Mouse (Mus musculus) hindbrain, embryonic 16.5 days (tissue): ENCODE data around the gene Kcnk18. TPM values are rescaled to one million over a fixed set of nuclear protein-coding genes. Genes with fewer than 3 reads are reported as not detected.

Source experiments
- ATAC-seq: fragments of 200-750 bp; cut with Nextera tagmentation; 2 replicates; pipeline ENCODE4 v1.8.0; 2017; ENCODE audit warnings: moderate TSS enrichment, moderate library complexity
- H3K27ac ChIP-seq: fragments of 300-500 bp; sonication (generic); 2 replicates; pipeline ENCODE4 v1.5.1; 2014; ENCODE audit warnings: low read depth, mild to moderate bottlenecking, control low read depth, low read length, moderate library complexity
- H3K27me3 ChIP-seq: fragments of 300-500 bp; sonication (generic); replicated peaks from 2 replicates; pipeline ENCODE4 v1.6.1; 2014; ENCODE audit warnings: low read length; ENCODE audit not compliant: control insufficient read depth, insufficient read depth
- H3K36me3 ChIP-seq: fragments of 300-500 bp; sonication (generic); 2 replicates; pipeline ENCODE4 v1.6.1; 2014; ENCODE audit warnings: mild to moderate bottlenecking, low read length, moderate library complexity, mixed read lengths; ENCODE audit not compliant: control insufficient read depth, insufficient read depth
- H3K4me1 ChIP-seq: fragments of 300-500 bp; sonication (generic); 2 replicates; pipeline ENCODE4 v1.6.1; 2014; ENCODE audit warnings: low read depth, low read length; ENCODE audit not compliant: control insufficient read depth, insufficient read depth
- H3K4me2 ChIP-seq: fragments of 300-500 bp; sonication (generic); 2 replicates; pipeline ENCODE4 v1.6.1; 2014; ENCODE audit warnings: mild to moderate bottlenecking, low read length, control low read depth, moderate library complexity
- H3K4me3 ChIP-seq: fragments of 300-500 bp; sonication (generic); 2 replicates; pipeline ENCODE4 v1.5.1; 2014; ENCODE audit warnings: mild to moderate bottlenecking, low read length, control low read depth, moderate library complexity
- H3K9ac ChIP-seq: fragments of 300-500 bp; sonication (generic); 2 replicates; pipeline ENCODE4 v1.6.1; 2014; ENCODE audit warnings: low read depth, mild to moderate bottlenecking, control low read depth, low read length, moderate library complexity
- H3K9me3 ChIP-seq: fragments of 300-500 bp; sonication (generic); 2 replicates; pipeline ENCODE4 v1.6.1; 2014; ENCODE audit warnings: mild to moderate bottlenecking, low read length, moderate library complexity; ENCODE audit not compliant: control insufficient read depth
- WGBS: fragments of 180-500 bp; shearing (Covaris S2); extraction: QIAGEN DNeasy Blood & Tissue Kit; methylation state at CpG from one replicate; pipeline ENCODE4 v1.1.7; 2014; 5-methylcytosine and 5-hydroxymethylcytosine counted together
- polyA plus RNA-seq: library from polyadenylated mRNA; unstranded; fragments of >200 nt; fragmentation: Nextera tagmentation; extraction: Ambion mirVana; gene quantifications from 2 replicates; pipeline ENCODE4 v1.2.1, GENCODE M21; 2015

Gene Kcnk18
- polyA plus RNA-seq, 1 experiment from 2014 or later, result 0.05 TPM

DNA sequence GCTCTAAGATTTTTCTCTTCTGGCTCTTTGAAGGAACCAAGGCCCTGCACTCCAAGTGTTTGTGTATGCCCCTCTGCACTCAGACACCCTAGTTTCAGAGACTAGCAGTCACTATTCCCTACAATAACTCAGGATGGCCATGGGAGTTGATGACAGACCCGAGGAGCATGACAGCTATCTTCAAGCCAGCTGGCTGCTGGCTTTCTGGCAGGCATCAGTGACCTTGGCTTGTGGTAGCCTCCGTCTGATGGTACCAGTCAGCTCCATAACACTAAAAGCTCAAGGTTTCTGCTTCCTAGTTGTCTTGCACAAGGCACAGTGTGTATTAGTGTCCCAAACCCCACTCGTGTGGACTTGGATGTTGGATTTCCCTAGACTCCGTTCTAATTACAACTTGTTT is 23.0 kb downstream of the Kcnk18 start:
- no peak for ATAC-seq
- Histone ChIP-seq H3K4me1 (no peaks in the 10 kb centered on the region), H3K9me3 (no peaks in the 10 kb centered on the region), H3K36me3 (no peaks in the 10 kb centered on the region), H3K9ac (no peak overlapping the region), H3K4me3 (no peak overlapping the region), H3K27me3 (no peaks in the 10 kb centered on the region), H3K27ac (no peak overlapping the region), H3K4me2 (no peak overlapping the region)
- 79% methylated on average over 4 of the region's 4 CpGs for WGBS

DNA sequence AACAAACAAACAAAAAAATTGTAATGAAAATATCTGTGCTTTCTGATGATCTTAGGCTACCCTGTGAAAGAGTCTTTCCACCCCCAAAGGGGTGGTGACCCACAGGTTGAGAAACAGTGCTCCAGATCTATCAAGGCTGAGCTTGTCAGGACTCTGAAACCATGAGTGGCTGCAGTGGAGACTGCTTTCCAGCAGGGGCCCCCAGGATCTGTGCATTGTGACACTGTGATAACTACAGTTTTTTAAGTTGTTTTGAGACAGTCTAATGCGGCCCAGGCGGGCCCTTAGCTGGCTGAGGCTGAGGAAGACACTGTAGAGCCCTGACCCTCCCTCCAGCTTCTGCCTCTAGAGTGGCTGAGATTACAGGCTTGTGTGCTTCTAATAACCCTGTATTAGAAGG is 24.0 kb downstream of the Kcnk18 start:
- no peaks in the 10 kb centered on the region for H3K9me3 ChIP-seq
- ATAC-seq, result no peak
- no peaks in the 10 kb centered on the region for H3K36me3 ChIP-seq
- 79% methylated on average over 2 of the region's 2 CpGs for WGBS
- no peak overlapping the region for H3K27ac ChIP-seq
- no peaks in the 10 kb centered on the region for H3K27me3 ChIP-seq
- H3K4me3 ChIP-seq, result no peak overlapping the region
- no peak overlapping the region for H3K9ac ChIP-seq
- no peak overlapping the region for H3K4me2 ChIP-seq
- H3K4me1 ChIP-seq, result no peaks in the 10 kb centered on the region

DNA sequence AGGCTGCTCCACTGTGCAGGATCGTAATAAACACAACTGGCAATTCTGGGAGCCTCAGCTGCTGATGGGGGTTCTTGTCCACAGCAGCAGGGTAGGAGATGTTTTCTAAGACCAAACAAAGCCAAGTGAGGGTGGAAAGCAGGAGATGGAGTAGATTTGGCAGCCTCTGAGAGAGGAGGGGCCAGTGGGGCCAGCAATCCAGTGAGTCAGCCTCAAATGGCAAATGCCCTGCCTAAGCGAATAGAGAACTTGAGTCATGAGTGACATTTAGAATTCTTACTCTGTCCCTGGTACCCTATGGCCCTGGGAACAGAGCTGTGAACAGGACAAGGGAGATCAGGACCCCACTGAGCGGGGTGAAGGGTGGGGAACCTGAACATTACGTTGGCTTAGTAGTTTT is 29.1 kb downstream of the Kcnk18 start:
- H3K9ac ChIP-seq, result no peak overlapping the region
- no peak overlapping the region for H3K4me2 ChIP-seq
- no peak for ATAC-seq
- no peak overlapping the region for H3K4me3 ChIP-seq
- H3K4me1 ChIP-seq, result no peaks in the 10 kb centered on the region
- no peaks in the 10 kb centered on the region for H3K27me3 ChIP-seq
- H3K9me3 ChIP-seq, result no peaks in the 10 kb centered on the region
- H3K27ac ChIP-seq, result no peak overlapping the region
- WGBS, result 81% methylated on average over 4 of the region's 4 CpGs
- H3K36me3 ChIP-seq, result no peaks in the 10 kb centered on the region

DNA sequence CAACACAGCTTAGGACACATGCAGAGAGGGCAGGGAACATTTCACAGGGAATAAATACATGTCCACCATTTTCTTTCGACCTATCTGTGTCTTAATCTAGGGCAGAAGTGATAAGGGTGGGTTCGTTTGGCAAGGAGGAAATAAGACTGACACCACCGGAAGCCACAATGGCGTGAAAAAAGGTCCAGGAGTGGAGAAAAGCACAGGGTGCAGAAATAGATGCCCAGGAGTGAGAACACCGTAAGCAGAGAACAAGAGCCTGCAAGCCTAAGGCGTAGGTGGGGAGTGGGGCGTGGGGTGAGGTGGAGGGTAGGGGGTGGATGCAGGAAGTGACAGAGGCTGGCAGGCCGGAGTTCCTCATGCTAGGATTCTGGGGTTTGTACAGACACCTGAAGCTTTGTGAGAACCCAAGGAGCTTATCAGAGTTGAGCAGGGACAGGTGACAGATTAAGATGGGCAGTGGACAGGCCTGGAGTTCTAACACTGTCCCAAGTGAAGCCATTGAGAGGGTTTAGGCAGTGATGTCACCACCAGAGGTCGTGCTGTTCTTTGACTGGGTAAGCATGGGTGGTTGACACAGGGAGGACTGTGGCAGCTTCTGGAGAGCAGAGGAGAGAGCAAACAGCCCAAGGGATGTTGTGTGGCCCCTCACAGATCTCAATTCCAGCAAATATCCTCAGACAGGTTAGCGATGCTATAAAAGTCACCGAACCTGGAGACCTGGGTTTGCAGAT is 29.7 kb downstream of the Kcnk18 start:
- Histone ChIP-seq H3K4me2 (no peak overlapping the region), H3K9me3 (no peaks in the 10 kb centered on the region), H3K27me3 (no peaks in the 10 kb centered on the region), H3K9ac (no peak overlapping the region), H3K27ac (no peak overlapping the region), H3K36me3 (no peaks in the 10 kb centered on the region), H3K4me1 (no peaks in the 10 kb centered on the region), H3K4me3 (no peak overlapping the region)
- WGBS, result 75% methylated on average over 11 of the region's 11 CpGs
- ATAC-seq, result no peak

DNA sequence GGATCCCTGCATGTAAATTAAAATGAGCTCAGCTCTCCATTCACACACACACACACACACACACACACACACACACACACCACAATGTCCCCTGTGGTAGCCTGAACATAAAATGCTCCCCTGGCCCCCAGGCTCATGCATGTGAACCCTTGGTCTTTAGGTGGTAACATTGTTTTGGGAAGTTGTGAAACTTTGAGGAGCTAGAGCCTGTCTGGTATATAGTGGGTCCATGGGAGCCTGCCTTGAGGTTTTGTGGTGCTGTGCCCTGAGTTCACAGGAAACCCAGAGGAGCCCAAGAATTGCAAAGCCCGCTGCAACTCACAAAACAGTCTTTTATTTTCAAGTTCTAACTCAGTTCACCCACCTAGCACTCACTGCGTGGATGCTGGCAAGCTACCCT is 33.6 kb downstream of the Kcnk18 start:
- Histone ChIP-seq H3K9me3 (no peaks in the 10 kb centered on the region), H3K4me1 (no peaks in the 10 kb centered on the region), H3K9ac (no peak overlapping the region), H3K4me2 (no peak overlapping the region), H3K27ac (no peak overlapping the region), H3K4me3 (no peak overlapping the region), H3K36me3 (no peaks in the 10 kb centered on the region), H3K27me3 (no peaks in the 10 kb centered on the region)
- no peak for ATAC-seq
- 74% methylated on average over 2 of the region's 2 CpGs for WGBS

DNA sequence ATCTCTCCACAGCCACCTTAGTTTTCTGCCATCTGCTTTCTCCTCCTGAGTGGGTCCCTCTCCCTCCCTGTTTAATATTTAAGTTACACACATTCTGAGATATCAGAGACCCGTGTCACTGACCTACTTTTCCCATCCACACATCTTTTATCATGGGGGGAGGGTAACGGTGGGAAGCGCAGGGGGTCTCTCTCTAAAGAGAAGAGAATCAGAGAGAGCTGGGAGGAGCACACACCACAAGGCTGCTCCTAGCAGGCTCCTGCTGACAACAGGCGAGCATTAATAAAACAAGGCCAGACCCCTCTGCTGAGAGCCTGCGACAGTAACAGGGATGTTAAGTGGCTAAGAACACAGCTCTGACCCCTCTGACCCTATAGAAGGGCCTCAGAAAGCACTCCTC is 40.6 kb downstream of the Kcnk18 start:
- Histone ChIP-seq H3K4me1 (peaks cover 8% of the 10 kb centered on the region), H3K36me3 (no peaks in the 10 kb centered on the region), H3K27ac (no peak overlapping the region), H3K9me3 (no peaks in the 10 kb centered on the region), H3K4me2 (no peak overlapping the region), H3K4me3 (no peak overlapping the region), H3K9ac (no peak overlapping the region), H3K27me3 (peaks cover 5% of the 10 kb centered on the region)
- 21% methylated on average over 5 of the region's 5 CpGs for WGBS
- ATAC-seq, result no peak

DNA sequence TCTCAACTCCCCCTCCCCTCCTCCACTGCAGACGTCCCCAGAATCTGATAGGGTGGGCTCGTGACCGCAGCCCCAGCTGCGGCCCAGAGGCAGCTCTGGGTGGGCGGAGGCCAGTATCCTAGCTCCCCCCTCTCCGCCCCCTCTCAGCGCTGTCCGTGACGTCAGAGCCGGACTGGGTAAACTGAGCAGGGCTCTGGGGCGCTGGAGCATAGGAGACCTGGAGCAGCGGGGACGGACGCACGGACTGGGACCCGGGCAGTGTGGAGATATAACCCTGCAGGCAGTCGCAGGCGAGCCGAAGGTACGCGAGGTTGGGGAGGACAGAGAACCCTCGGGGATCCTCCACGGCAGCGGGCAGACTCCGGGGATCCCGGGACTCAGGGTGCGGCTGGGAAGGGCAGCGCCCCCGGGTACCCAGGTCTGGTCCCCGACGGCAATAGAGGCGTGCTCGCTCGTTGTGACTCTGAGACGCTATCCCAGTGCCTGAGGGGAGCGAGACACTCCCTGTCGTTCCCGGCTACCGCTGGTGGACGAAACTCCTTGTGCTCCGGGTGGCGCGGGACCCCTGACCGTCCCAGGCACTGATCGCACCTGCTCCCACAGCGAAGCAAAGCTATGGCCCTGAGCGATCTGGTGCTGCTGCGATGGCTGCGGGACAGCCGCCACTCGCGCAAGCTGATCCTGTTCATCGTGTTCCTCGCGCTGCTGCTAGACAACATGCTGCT is 41.9 kb downstream of the Kcnk18 start, which contains the start of gene Slc18a2:
TSS of gene Slc18a2 (plus strand) at position 179 of the 725 bp plus-strand sequence.
- Histone ChIP-seq H3K36me3 (no peaks in the 10 kb centered on the region), H3K4me2 (peak within 1 kb of the TSS; percentile 81), H3K4me3 (peak within 1 kb of the TSS; percentile 45), H3K27ac (no peak within 1 kb of the TSS), H3K9me3 (no peaks in the 10 kb centered on the region), H3K9ac (peak within 1 kb of the TSS; percentile 64), H3K4me1 (peaks cover 8% of the 10 kb centered on the region), H3K27me3 (peaks cover 5% of the 10 kb centered on the region)
- ATAC-seq, result peak; percentile 81
- WGBS, result under 1% methylated on average over 53 of the region's 55 CpGs

DNA sequence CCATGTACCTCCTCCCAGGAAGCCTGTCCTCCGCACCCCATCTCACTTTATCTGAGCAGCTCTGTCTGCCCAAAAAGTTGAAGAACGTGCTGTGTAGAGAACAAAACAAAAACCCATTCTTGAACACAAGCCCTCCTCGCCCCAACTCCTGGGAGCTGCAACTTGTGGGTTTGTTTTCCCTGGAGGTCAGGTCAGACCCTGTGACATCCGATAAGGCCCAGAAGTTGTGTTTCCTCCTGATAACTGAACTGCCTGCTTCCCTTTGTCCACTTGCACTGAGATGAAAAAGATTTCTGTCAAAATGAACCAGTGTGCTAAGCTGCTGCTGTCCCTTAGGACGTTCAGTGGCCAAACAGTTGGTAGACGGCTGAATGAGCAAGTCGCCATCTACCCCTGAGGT is 42.6 kb downstream of the Kcnk18 start:
- peaks cover 5% of the 10 kb centered on the region for H3K27me3 ChIP-seq
- no peaks in the 10 kb centered on the region for H3K36me3 ChIP-seq
- H3K27ac ChIP-seq, result no peak overlapping the region
- H3K4me1 ChIP-seq, result peaks cover 8% of the 10 kb centered on the region
- ATAC-seq, result no peak
- H3K9me3 ChIP-seq, result no peaks in the 10 kb centered on the region
- H3K4me2 ChIP-seq, result peak overlapping the region; percentile 81
- WGBS, result 51% methylated on average over 7 of the region's 7 CpGs
- H3K4me3 ChIP-seq, result peak overlapping the region; percentile 45; the same call in 1 of the 2 replicates
- no peak overlapping the region; the same call in 1 of the 2 replicates for H3K9ac ChIP-seq

DNA sequence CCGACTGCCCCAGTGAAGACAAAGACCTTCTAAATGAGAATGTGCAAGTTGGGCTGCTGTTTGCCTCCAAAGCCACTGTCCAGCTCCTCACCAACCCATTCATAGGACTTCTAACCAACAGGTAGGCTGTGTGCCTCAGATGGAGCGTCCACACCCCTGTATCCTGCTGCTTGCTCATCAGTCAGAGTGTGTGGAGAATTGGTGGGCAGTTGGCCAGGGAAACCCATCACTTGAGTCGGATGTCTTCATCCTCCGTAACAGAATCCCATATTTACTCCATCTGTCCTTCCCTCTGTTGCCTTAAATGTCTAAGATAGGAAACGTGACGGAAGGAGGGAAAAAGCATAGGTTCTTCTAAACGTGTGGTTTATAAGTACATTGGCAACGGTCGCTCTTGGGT is 44.2 kb downstream of the Kcnk18 start:
- 88% methylated on average over 9 of the region's 9 CpGs for WGBS
- no peak for ATAC-seq
- no peak overlapping the region for H3K4me2 ChIP-seq

More for the DNA sequence above, 44.2 kb downstream of the Kcnk18 start:
- Histone ChIP-seq H3K4me3 (no peak overlapping the region), H3K4me1 (peaks cover 15% of the 10 kb centered on the region), H3K9me3 (no peaks in the 10 kb centered on the region), H3K36me3 (no peaks in the 10 kb centered on the region), H3K27ac (no peak overlapping the region), H3K9ac (no peak overlapping the region), H3K27me3 (peaks cover 5% of the 10 kb centered on the region)
